Mouse (Mus musculus) MEL (cell line): ENCODE results near the gene Dph1. TPM values are rescaled to one million over a fixed set of nuclear protein-coding genes. Genes with fewer than 3 reads are reported as not detected.

Source experiments
- DNase-seq: peaks from one replicate; pipeline ENCODE4 v3.0.0; 2011; ENCODE audit warnings: low read depth, low spot score
- H3K27ac ChIP-seq: 2 replicates; pipeline ENCODE4 v1.5.1; 2012; ENCODE audit warnings: low read depth, mild to moderate bottlenecking, control low read depth, low read length, moderate library complexity; ENCODE audit not compliant: control insufficient read depth
- H3K27me3 ChIP-seq, 2 experiments: fragments of 150-350 bp in 1 of 2; sonication (generic) in 1 of 2; 2 replicates each; pipeline ENCODE4 v1.6.1; 2012; ENCODE audit warnings: low read length in 2 of 2, mild to moderate bottlenecking in 2 of 2, improper control_type of control experiment in 1 of 2, moderate library complexity in 1 of 2; ENCODE audit not compliant: insufficient read depth in 2 of 2, control insufficient read depth in 1 of 2
- H3K36me3 ChIP-seq, 2 experiments: 2 replicates each; pipeline ENCODE4 v1.6.1; 2012 to 2014; ENCODE audit warnings: low read length in 2 of 2, improper control_type of control experiment in 1 of 2, inconsistent platforms in 1 of 2, mild to moderate bottlenecking in 1 of 2; ENCODE audit not compliant: insufficient read depth in 2 of 2, control insufficient read depth in 1 of 2
- H3K4me1 ChIP-seq, 2 experiments: fragments of 150-350 bp in 1 of 2; sonication (generic) in 1 of 2; 2 replicates each; pipeline ENCODE4 v1.6.1; 2012; ENCODE audit warnings: low read length in 2 of 2, improper control_type of control experiment in 1 of 2, mild to moderate bottlenecking in 1 of 2; ENCODE audit not compliant: insufficient read depth in 2 of 2, control insufficient read depth in 1 of 2
- H3K4me3 ChIP-seq, 2 experiments: fragments of 150-350 bp in 1 of 2; sonication (generic) in 1 of 2; 2 replicates each; pipeline ENCODE4 v1.5.1; 2012; ENCODE audit warnings: low read depth in 2 of 2, low read length in 2 of 2, mild to moderate bottlenecking in 2 of 2, moderate library complexity in 2 of 2, control low read depth in 1 of 2, improper control_type of control experiment in 1 of 2; ENCODE audit not compliant: control insufficient read depth in 1 of 2, insufficient read depth in 1 of 2
- H3K79me2 ChIP-seq: 2 replicates; pipeline ENCODE4 v1.6.1; 2012; ENCODE audit warnings: mild to moderate bottlenecking, low read length, moderate library complexity; ENCODE audit not compliant: control insufficient read depth, poor library complexity, insufficient read depth
- H3K9ac ChIP-seq: 2 replicates; pipeline ENCODE4 v1.6.1; 2012; ENCODE audit warnings: low read depth, mild to moderate bottlenecking, control low read depth, low read length, moderate library complexity; ENCODE audit not compliant: control insufficient read depth, poor library complexity, severe bottlenecking
- H3K9me3 ChIP-seq: fragments of 150-350 bp; sonication (generic); replicated peaks from 2 replicates; pipeline ENCODE4 v1.6.1; 2012; ENCODE audit warnings: mild to moderate bottlenecking, low read length, improper control_type of control experiment, moderate library complexity; ENCODE audit not compliant: insufficient read depth
- BHLHE40 ChIP-seq: IDR thresholded peaks from 2 replicates; pipeline ENCODE4 v1.6.1; 2012; ENCODE audit warnings: low read depth, mild to moderate bottlenecking, inconsistent platforms, low read length, improper control_type of control experiment, borderline replicate concordance
- CHD1 ChIP-seq: IDR thresholded peaks from 2 replicates; pipeline ENCODE4 v1.6.1; 2012; ENCODE audit warnings: low read depth, mild to moderate bottlenecking, inconsistent platforms, low read length, improper control_type of control experiment
- CHD2 ChIP-seq: IDR thresholded peaks from 2 replicates; pipeline ENCODE4 v1.6.1; 2011; ENCODE audit warnings: low read length, improper control_type of control experiment
- CTCF ChIP-seq, 3 experiments: IDR thresholded peaks in 2 of 3; conservative IDR thresholded peaks in 1 of 3; 2 replicates each; pipeline ENCODE4 v1.5.1; 2011 to 2012; ENCODE audit warnings: low read length in 3 of 3, low read depth in 2 of 3, mild to moderate bottlenecking in 2 of 3, improper control_type of control experiment in 1 of 3, inconsistent platforms in 1 of 3, mixed read lengths in 1 of 3, moderate library complexity in 1 of 3; ENCODE audit not compliant: control insufficient read depth in 1 of 3, insufficient read depth in 1 of 3, poor library complexity in 1 of 3, severe bottlenecking in 1 of 3
- E2F4 ChIP-seq: IDR thresholded peaks from 2 replicates; pipeline ENCODE4 v1.6.1; 2011; ENCODE audit warnings: low read depth, low read length, improper control_type of control experiment, borderline replicate concordance
- ELF1 ChIP-seq: IDR thresholded peaks from 2 replicates; pipeline ENCODE4 v1.6.1; 2014; ENCODE audit warnings: low read depth, mild to moderate bottlenecking, inconsistent platforms, low read length, improper control_type of control experiment, moderate library complexity
- EP300 ChIP-seq, 2 experiments: IDR thresholded peaks; 2 replicates each; pipeline ENCODE4 v1.6.1; 2011; ENCODE audit warnings: improper control_type of control experiment in 2 of 2, low read length in 2 of 2, low read depth in 1 of 2, mild to moderate bottlenecking in 1 of 2
- ETS1 ChIP-seq: IDR thresholded peaks from 2 replicates; pipeline ENCODE4 v1.6.1; 2012; ENCODE audit warnings: low read depth, mild to moderate bottlenecking, inconsistent platforms, low read length, improper control_type of control experiment, moderate library complexity
- GABPA ChIP-seq: IDR thresholded peaks from 2 replicates; pipeline ENCODE4 v1.6.1; 2012; ENCODE audit warnings: low read depth, mild to moderate bottlenecking, inconsistent platforms, low read length, improper control_type of control experiment, moderate library complexity
- GATA1 ChIP-seq: IDR thresholded peaks from 2 replicates; pipeline ENCODE4 v1.6.1; 2011; ENCODE audit warnings: low read depth, low read length, improper control_type of control experiment
- HCFC1 ChIP-seq: IDR thresholded peaks from 2 replicates; pipeline ENCODE4 v1.6.1; 2012; ENCODE audit warnings: low read depth, mild to moderate bottlenecking, inconsistent platforms, low read length, improper control_type of control experiment, moderate library complexity
- JUND ChIP-seq: IDR thresholded peaks from 2 replicates; pipeline ENCODE4 v1.6.1; 2011; ENCODE audit warnings: low read depth, mild to moderate bottlenecking, improper control_type of control experiment, low read length
- KAT2A ChIP-seq: conservative IDR thresholded peaks from 2 replicates; pipeline ENCODE4 v1.6.1; 2012; ENCODE audit warnings: low read depth, low read length, improper control_type of control experiment, inconsistent platforms
- MAFK ChIP-seq: IDR thresholded peaks from 2 replicates; pipeline ENCODE4 v1.6.1; 2011; ENCODE audit warnings: low read depth, mild to moderate bottlenecking, low read length, improper control_type of control experiment, borderline replicate concordance
- MAX ChIP-seq: IDR thresholded peaks from 2 replicates; pipeline ENCODE4 v1.6.1; 2011; ENCODE audit warnings: low read length, improper control_type of control experiment
- MAZ ChIP-seq: IDR thresholded peaks from 2 replicates; pipeline ENCODE4 v1.6.1; 2012; ENCODE audit warnings: low read depth, mild to moderate bottlenecking, inconsistent platforms, low read length, improper control_type of control experiment
- MEF2A ChIP-seq: IDR thresholded peaks from 2 replicates; pipeline ENCODE4 v1.6.1; 2014; ENCODE audit warnings: low read depth, mild to moderate bottlenecking, inconsistent platforms, low read length, improper control_type of control experiment; ENCODE audit not compliant: poor library complexity, insufficient replicate concordance, severe bottlenecking; ENCODE audit errors: extremely low read depth
- MXI1 ChIP-seq: IDR thresholded peaks from 2 replicates; pipeline ENCODE4 v1.6.1; 2011; ENCODE audit warnings: mild to moderate bottlenecking, low read depth, low read length, improper control_type of control experiment
- MYB ChIP-seq: IDR thresholded peaks from 2 replicates; pipeline ENCODE4 v1.6.1; 2011; ENCODE audit warnings: mild to moderate bottlenecking, low read depth, low read length, improper control_type of control experiment
- MYC ChIP-seq: IDR thresholded peaks from 2 replicates; pipeline ENCODE4 v1.6.1; 2011; ENCODE audit warnings: low read depth, mild to moderate bottlenecking, low read length, improper control_type of control experiment, moderate library complexity
- NELFE ChIP-seq: IDR thresholded peaks from 2 replicates; pipeline ENCODE4 v1.6.1; 2011; ENCODE audit warnings: low read depth, low read length, improper control_type of control experiment
- NRF1 ChIP-seq: IDR thresholded peaks from 2 replicates; pipeline ENCODE4 v1.6.1; 2014; ENCODE audit warnings: low read depth, mild to moderate bottlenecking, inconsistent platforms, low read length, improper control_type of control experiment, moderate library complexity; ENCODE audit not compliant: poor library complexity, insufficient read depth, severe bottlenecking
- POLR2A ChIP-seq, 2 experiments: IDR thresholded peaks; 2 replicates each; pipeline ENCODE4 v1.6.1; 2011 to 2012; ENCODE audit warnings: low read length in 2 of 2, mild to moderate bottlenecking in 2 of 2, control low read depth in 1 of 2, improper control_type of control experiment in 1 of 2, low read depth in 1 of 2, moderate library complexity in 1 of 2; ENCODE audit not compliant: control insufficient read depth in 1 of 2, insufficient read depth in 1 of 2, poor library complexity in 1 of 2
- POLR2AphosphoS2 ChIP-seq: IDR thresholded peaks from 2 replicates; pipeline ENCODE4 v1.6.1; 2011; ENCODE audit warnings: low read length, improper control_type of control experiment
- POLR2AphosphoS5 ChIP-seq: IDR thresholded peaks from 2 replicates; pipeline ENCODE4 v1.6.1; 2012; ENCODE audit warnings: low read depth, borderline replicate concordance, mild to moderate bottlenecking, inconsistent platforms, low read length, moderate library complexity, mixed read lengths
- RAD21 ChIP-seq: IDR thresholded peaks from 2 replicates; pipeline ENCODE4 v1.6.1; 2011; ENCODE audit warnings: mild to moderate bottlenecking, low read depth, low read length, improper control_type of control experiment
- RCOR1 ChIP-seq: IDR thresholded peaks from 2 replicates; pipeline ENCODE4 v1.6.1; 2012; ENCODE audit warnings: low read depth, mild to moderate bottlenecking, inconsistent platforms, low read length, improper control_type of control experiment
- SMC3 ChIP-seq: IDR thresholded peaks from 2 replicates; pipeline ENCODE4 v1.6.1; 2011; ENCODE audit warnings: low read depth, low read length, improper control_type of control experiment
- TBP ChIP-seq: IDR thresholded peaks from 2 replicates; pipeline ENCODE4 v1.8.0; 2011; ENCODE audit warnings: low read depth, low read length, improper control_type of control experiment
- UBTF ChIP-seq: IDR thresholded peaks from 2 replicates; pipeline ENCODE4 v1.6.1; 2012; ENCODE audit warnings: low read depth, mild to moderate bottlenecking, inconsistent platforms, low read length, improper control_type of control experiment, moderate library complexity, borderline replicate concordance; ENCODE audit not compliant: insufficient read depth
- USF1 ChIP-seq: IDR thresholded peaks from 2 replicates; pipeline ENCODE4 v1.6.1; 2014; ENCODE audit warnings: low read depth, mild to moderate bottlenecking, inconsistent platforms, low read length, improper control_type of control experiment, moderate library complexity
- USF2 ChIP-seq, 2 experiments: IDR thresholded peaks; 2 replicates each; pipeline ENCODE4 v1.6.1; 2011 to 2012; ENCODE audit warnings: improper control_type of control experiment in 2 of 2, low read length in 2 of 2, borderline replicate concordance in 1 of 2, inconsistent platforms in 1 of 2, low read depth in 1 of 2, mild to moderate bottlenecking in 1 of 2; ENCODE audit not compliant: insufficient read depth in 1 of 2
- ZC3H11A ChIP-seq: IDR thresholded peaks from 2 replicates; pipeline ENCODE4 v1.6.1; 2012; ENCODE audit warnings: low read depth, mild to moderate bottlenecking, inconsistent platforms, low read length, improper control_type of control experiment
- ZKSCAN1 ChIP-seq: IDR thresholded peaks from 2 replicates; pipeline ENCODE4 v1.6.1; 2012; ENCODE audit warnings: low read depth, mild to moderate bottlenecking, inconsistent platforms, low read length, improper control_type of control experiment, moderate library complexity
- ZMIZ1 ChIP-seq: IDR thresholded peaks from 2 replicates; pipeline ENCODE4 v1.6.1; 2012; ENCODE audit warnings: low read depth, mild to moderate bottlenecking, inconsistent platforms, low read length, improper control_type of control experiment, moderate library complexity
- ZNF384 ChIP-seq: IDR thresholded peaks from 2 replicates; pipeline ENCODE4 v1.6.1; 2012; ENCODE audit warnings: low read depth, mild to moderate bottlenecking, inconsistent platforms, low read length, improper control_type of control experiment
- polyA plus RNA-seq, 2 experiments: library from polyadenylated mRNA; stranded (reverse) in 1 of 2; unstranded in 1 of 2; fragments of >175 nt in 1 of 2; fragments of >200 nt in 1 of 2; gene quantifications; 2 replicates each; pipeline versions ENCODE4 v1.2.1 to v1.2.4; 2012; ENCODE audit warnings: low replicate concordance in 2 of 2, low read depth in 1 of 2; ENCODE audit not compliant: insufficient read length in 2 of 2, insufficient read depth in 1 of 2, missing spikeins in 1 of 2
- total RNA-seq: library from RNA; depleted of rRNA; stranded (reverse); fragments of 300-350 nt; gene quantifications from 2 replicates; pipeline ENCODE4 v1.2.3, GENCODE M21; 2012

The Dph1 gene
- total and polyA plus RNA-seq, 3 experiments, result 58.4 to 59.5 TPM; not detected in 1

DNA sequence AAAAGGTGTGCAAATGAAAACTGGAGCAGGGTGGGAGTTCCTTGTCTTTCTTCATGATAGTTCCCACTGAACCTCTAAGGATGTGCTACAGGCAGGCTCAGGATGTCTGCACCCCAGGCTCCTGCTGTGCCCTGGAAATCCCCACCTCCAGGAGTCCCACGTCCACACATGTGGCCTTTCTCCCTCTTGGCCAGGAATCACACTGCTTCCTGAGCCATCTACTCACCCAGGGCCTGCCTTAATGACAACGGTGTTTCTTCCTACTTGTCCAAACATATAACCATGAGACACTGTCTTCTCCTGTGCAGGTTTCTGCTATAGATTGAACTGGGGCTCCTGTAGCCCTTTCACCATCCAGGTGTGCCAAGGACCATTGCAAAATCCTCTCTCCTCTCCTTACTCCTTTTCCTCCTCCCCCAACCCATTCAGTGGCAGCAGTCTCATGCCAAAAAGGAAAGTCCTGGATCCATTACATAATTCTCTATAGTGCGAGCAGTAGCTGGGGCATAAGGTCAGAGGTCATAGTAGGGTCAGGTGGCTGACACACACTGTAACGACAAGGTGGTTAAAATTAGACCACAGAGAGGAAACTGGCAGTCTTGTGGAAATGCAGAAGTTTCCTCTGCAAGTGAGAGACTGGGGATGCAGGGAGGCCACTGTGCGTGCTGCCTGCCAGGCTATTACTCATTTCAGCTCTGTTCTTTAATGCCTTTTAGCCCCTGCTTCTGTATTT, 54.2 kb downstream of the Dph1 start:
- Histone ChIP-seq H3K27ac (no peak overlapping the region; the same call in 1 of the 2 replicates), H3K36me3 (peaks cover 2 to 8% of the 10 kb centered on the region in 2 experiments; a peak in 2 of 4 replicates), H3K27me3 (no peaks in the 10 kb centered on the region), H3K79me2 (no peaks in the 10 kb centered on the region), H3K4me3 (no peak overlapping the region), H3K4me1 (peaks cover 9 to 11% of the 10 kb centered on the region in 2 experiments; a peak in 3 of 4 replicates), H3K9me3 (no peaks in the 10 kb centered on the region), H3K9ac (no peak overlapping the region)
- DNase-seq, result peak; percentile 77
- TF ChIP-seq CTCF (IDR thresholded peaks at IDR 0.05 in 2 of 3, conservative IDR thresholded peaks at IDR 0.05 in 1 of 3; ENCODE audit: control insufficient read depth in 1 of 3, insufficient read depth in 1 of 3, low read depth in 2 of 3, low read length in 3 of 3, poor library complexity in 1 of 3, severe bottlenecking in 1 of 3) (no peak), TBP (0 out of 2 replicates have a peak, but pooled peaks have one; percentile 39), GATA1 (no peak), MYB (0 out of 2 replicates have a peak, but pooled peaks have one; percentile 38), NRF1 (no peak), E2F4 (no peak), CHD2 (no peak), POLR2A (IDR thresholded peaks at IDR 0.05; ENCODE audit: control insufficient read depth in 1 of 2, insufficient read depth in 1 of 2, low read depth in 1 of 2, low read length in 2 of 2, poor library complexity in 1 of 2) (no peak), EP300 (IDR thresholded peaks at IDR 0.05; ENCODE audit: low read depth in 1 of 2, low read length in 2 of 2) (peak; percentile 58 to 66), ETS1 (peak; percentile 56), MEF2A (peak; percentile 81; the same call in 1 of the 2 replicates), USF1 (peak; percentile 47), ZKSCAN1 (no peak), RAD21 (no peak), MYC (no peak), RCOR1 (peak; percentile 25; the same call in 1 of the 2 replicates), SMC3 (no peak), UBTF (no peak), KAT2A (no peak), HCFC1 (no peak), ZNF384 (no peak), MAZ (no peak), ELF1 (no peak), ZMIZ1 (no peak), MXI1 (no peak), POLR2AphosphoS2 (no peak), NELFE (no peak), BHLHE40 (no peak; the same call in 1 of the 2 replicates), GABPA (no peak), ZC3H11A (no peak), POLR2AphosphoS5 (no peak), JUND (no peak), MAFK (no peak), MAX (no peak), USF2 (IDR thresholded peaks at IDR 0.05; ENCODE audit: borderline replicate concordance in 1 of 2, insufficient read depth in 1 of 2, low read depth in 1 of 2, low read length in 2 of 2) (no peak), CHD1 (no peak)
